Mouse (Mus musculus): ENCODE results near the gene Rpap3.

DNA sequence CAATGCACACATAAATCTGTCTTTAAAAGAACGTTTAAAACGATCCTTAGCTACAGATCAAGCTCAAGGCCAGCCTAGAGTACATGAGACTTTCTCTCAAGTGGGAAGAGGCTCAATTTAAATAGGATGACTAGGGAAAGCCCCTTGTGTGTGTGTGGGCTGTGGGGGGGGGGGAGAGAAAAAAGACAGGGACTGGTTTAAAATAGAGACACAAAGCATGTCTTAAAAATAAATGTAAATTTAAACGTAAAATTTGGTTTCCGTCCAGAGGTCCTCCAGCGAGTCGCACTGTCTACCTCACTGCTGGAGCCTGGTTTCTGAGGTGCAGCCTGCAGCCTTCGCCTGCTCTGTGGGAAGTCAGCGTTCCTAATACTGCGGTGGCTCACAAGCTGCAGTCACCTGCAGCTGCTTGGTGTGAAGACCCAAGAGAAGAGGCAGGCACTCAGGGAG lies 34.7 kb upstream of the Rpap3 start:
- TF ChIP-seq TBP (conservative IDR thresholded peaks at IDR 0.05; ENCODE audit: low read depth, low read length) = peak; percentile 80
- TF ChIP-seq POLR2A (IDR thresholded peaks at IDR 0.05; ENCODE audit: low read depth, low read length) = peak; percentile 70
- no peak for TF ChIP-seq CTCF (conservative IDR thresholded peaks at IDR 0.05 in 1 of 2, IDR thresholded peaks at IDR 0.05 in 1 of 2; ENCODE audit: low read depth in 2 of 2, low read length in 2 of 2)
- TF ChIP-seq ELF1 (IDR thresholded peaks at IDR 0.05; ENCODE audit: low read depth, low read length) = 0 out of 2 replicates have a peak, but pooled peaks have one; percentile 40
